36 mouse cellular contexts compared by ENCODE assay signal in genomic region chrX:155177640-155178039, GRCm38 (mm10). TPM values are rescaled to one million over a fixed set of nuclear protein-coding genes. Genes with fewer than 3 reads are reported as not detected.
A peak's percentile ranks its signal among the peaks of the same experiment; 100 is the strongest.
DNase-seq lines count a peak whose midpoint lies in the region; ATAC-seq and TF ChIP-seq lines count a peak whose summit lies in the region.
"Had no signal": no experiment of that assay in that cellular context is flagged by ENCODE, and none has a peak within 500 bp of the region (broad histone marks: within the 10 kb centered on the region; RNA-seq: fewer than 3 reads in every experiment).

No protein-coding gene starts in this region.

- no peaks in the 10 kb centered on the region for H3K36me3 ChIP-seq in intestine, postnatal 0 days (ENCODE audit: control insufficient read depth, insufficient read depth)
- H3K36me3 ChIP-seq in hindbrain, embryonic 16.5 days (ENCODE audit: control insufficient read depth, insufficient read depth, low read length) = no peaks in the 10 kb centered on the region
- H3K36me3 ChIP-seq: embryonic facial prominence, embryonic 10.5 days; embryonic facial prominence, embryonic 13.5 days; heart, embryonic 10.5 days; heart, embryonic 13.5 days; hindbrain, embryonic 15.5 days had no signal

- H3K4me1 ChIP-seq in intestine, postnatal 0 days (replicated peaks; ENCODE audit: control insufficient read depth, insufficient read depth, low read length) = no peaks in the 10 kb centered on the region
- H3K4me1 ChIP-seq in hindbrain, embryonic 16.5 days (ENCODE audit: control insufficient read depth, insufficient read depth, low read depth, low read length) = no peaks in the 10 kb centered on the region
- H3K4me1 ChIP-seq: embryonic facial prominence, embryonic 10.5 days; embryonic facial prominence, embryonic 13.5 days; forebrain, embryonic 13.5 days; heart, embryonic 10.5 days; heart, embryonic 13.5 days; hindbrain, embryonic 15.5 days had no signal

- H3K9me3 ChIP-seq in intestine, postnatal 0 days (ENCODE audit: control insufficient read depth) = no peaks in the 10 kb centered on the region
- H3K9me3 ChIP-seq in hindbrain, embryonic 16.5 days (ENCODE audit: control insufficient read depth, low read length) = no peaks in the 10 kb centered on the region
- H3K9me3 ChIP-seq: embryonic facial prominence, embryonic 10.5 days; embryonic facial prominence, embryonic 13.5 days; forebrain, embryonic 13.5 days; heart, embryonic 10.5 days; hindbrain, embryonic 15.5 days had no signal

- TF ChIP-seq CTCF in intestine, postnatal 0 days (IDR thresholded peaks at IDR 0.05; ENCODE audit: low read depth) = no peak

- ATAC-seq in granulocyte monocyte progenitor cell, adult 5-6 weeks (replicated peaks; ENCODE audit: poor library complexity, severe bottlenecking) = peak; percentile 31
- ATAC-seq in intestine, postnatal 0 days = peak; percentile 50
- peak; percentile 18; the same call in 1 of the 2 replicates for ATAC-seq in megakaryocyte progenitor cell, adult 5-6 weeks (replicated peaks; ENCODE audit: poor library complexity)
- no peak for ATAC-seq in hindbrain, embryonic 16.5 days
- no peak for ATAC-seq in frontal cortex, adult (ENCODE audit: low TSS enrichment)
- ATAC-seq: CD4-positive, CD25-positive, alpha-beta regulatory T cell, adult 4 months; forebrain, embryonic 13.5 days; forebrain, embryonic 16.5 days had no signal

- no peak for DNase-seq in right cerebral cortex, postnatal 4 days
- DNase-seq: adrenal gland, adult 2 months; adrenal gland, postnatal 14 days; cerebellum, adult 18-20 months; cerebellum, adult 9-10 months; cerebellum, postnatal 25 days; embryo, embryonic 11 days; gastrocnemius, adult 2 months; gastrocnemius, postnatal 14 days; heart, postnatal 14 days; heart, postnatal 4 days; kidney, adult 11 months had no signal

- no peaks in the 10 kb centered on the region for H3K27me3 ChIP-seq in intestine, postnatal 0 days (replicated peaks; ENCODE audit: control insufficient read depth, insufficient read depth, low read length)
- H3K27me3 ChIP-seq in hindbrain, embryonic 16.5 days (replicated peaks; ENCODE audit: control insufficient read depth, insufficient read depth, low read length) = no peaks in the 10 kb centered on the region
- H3K27me3 ChIP-seq: embryonic facial prominence, embryonic 13.5 days; forebrain, embryonic 13.5 days; heart, embryonic 13.5 days; hindbrain, embryonic 15.5 days had no signal

- no peak overlapping the region for H3K4me2 ChIP-seq in intestine, postnatal 0 days (replicated peaks; ENCODE audit: low read depth)
- H3K4me2 ChIP-seq in hindbrain, embryonic 16.5 days (ENCODE audit: low read length) = no peak overlapping the region
- H3K4me2 ChIP-seq: embryonic facial prominence, embryonic 13.5 days; forebrain, embryonic 13.5 days; heart, embryonic 13.5 days; hindbrain, embryonic 15.5 days had no signal

- H3K27ac ChIP-seq in intestine, postnatal 0 days (ENCODE audit: low read depth, low read length) = no peak overlapping the region
- H3K27ac ChIP-seq in hindbrain, embryonic 16.5 days (ENCODE audit: low read depth, low read length) = no peak overlapping the region
- H3K27ac ChIP-seq: embryonic facial prominence, embryonic 10.5 days; embryonic facial prominence, embryonic 13.5 days; forebrain, embryonic 13.5 days; gastrocnemius, adult 2 months; heart, embryonic 10.5 days; heart, embryonic 13.5 days; hindbrain, embryonic 15.5 days had no signal

- no peak overlapping the region for H3K9ac ChIP-seq in intestine, postnatal 0 days (ENCODE audit: low read depth, low read length)
- H3K9ac ChIP-seq in hindbrain, embryonic 16.5 days (ENCODE audit: low read depth, low read length) = no peak overlapping the region
- H3K9ac ChIP-seq: embryonic facial prominence, embryonic 13.5 days; forebrain, embryonic 13.5 days; heart, embryonic 13.5 days; hindbrain, embryonic 15.5 days had no signal

- 49% methylated on average over 2 of the region's 2 CpGs for WGBS in intestine, postnatal 0 days
- 84% methylated on average over 2 of the region's 2 CpGs for WGBS in hindbrain, embryonic 16.5 days

- no peak overlapping the region for H3K4me3 ChIP-seq in intestine, postnatal 0 days (ENCODE audit: low read depth, low read length)
- no peak overlapping the region for H3K4me3 ChIP-seq in hindbrain, embryonic 16.5 days (ENCODE audit: low read length)
- H3K4me3 ChIP-seq: embryonic facial prominence, embryonic 10.5 days; embryonic facial prominence, embryonic 13.5 days; erythroblast, embryonic 14.5 days; forebrain, embryonic 13.5 days; gastrocnemius, adult 2 months; heart, embryonic 10.5 days; heart, embryonic 13.5 days; hindbrain, embryonic 15.5 days had no signal

RNA-seq across cellular contexts. Expression of gene Sat1, which starts 38.6 kb away (rescaled TPM):
- 129 and 147 TPM in 2 replicates for total RNA-seq in granulocyte monocyte progenitor cell, adult 5-6 weeks (2014; fragmentation: Nextera tagmentation)
- 321 and 354 TPM in 2 replicates for total RNA-seq in granulocyte monocyte progenitor cell, adult 5-6 weeks (2017)
- 790 and 828 TPM in 2 replicates for polyA plus RNA-seq in intestine, postnatal 0 days (2015; fragmentation: Nextera tagmentation; extraction: Ambion mirVana)
- total RNA-seq in megakaryocyte progenitor cell, adult 5-6 weeks (2015) = 196 and 241 TPM in 2 replicates
- 213 and 249 TPM in 2 replicates for total RNA-seq in megakaryocyte progenitor cell, adult 5-6 weeks (2017)
- 82.5 and 92.3 TPM in 2 replicates for polyA plus RNA-seq in hindbrain, embryonic 16.5 days (2015; fragmentation: Nextera tagmentation; extraction: Ambion mirVana)

RNA-seq across cellular contexts. Expression of gene Cldn34b2, which starts 49.4 kb away (rescaled TPM):
- total RNA-seq in granulocyte monocyte progenitor cell, adult 5-6 weeks (2014; fragmentation: Nextera tagmentation) = not detected in 2 replicates
- not detected in 2 replicates for total RNA-seq in granulocyte monocyte progenitor cell, adult 5-6 weeks (2017)
- not detected in 2 replicates for polyA plus RNA-seq in intestine, postnatal 0 days (2015; fragmentation: Nextera tagmentation; extraction: Ambion mirVana)
- total RNA-seq in megakaryocyte progenitor cell, adult 5-6 weeks (2015) = 0.12 TPM in 1 of 2 replicates, not detected in the other
- total RNA-seq in megakaryocyte progenitor cell, adult 5-6 weeks (2017) = not detected in 2 replicates
- not detected in 2 replicates for polyA plus RNA-seq in hindbrain, embryonic 16.5 days (2015; fragmentation: Nextera tagmentation; extraction: Ambion mirVana)
- total RNA-seq: adrenal gland, adult 2 months; adrenal gland, postnatal 14 days; adrenal gland, postnatal 4 days; common myeloid progenitor, adult 5-6 weeks; gastrocnemius, adult 2 months; gastrocnemius, postnatal 14 days; gastrocnemius, postnatal 4 days; heart, adult 18-20 months; heart, postnatal 14 days; heart, postnatal 4 days; MEL had no signal
- polyA plus RNA-seq: adrenal gland, adult 2 months; brain, embryonic 14.5 days; C2C12; CD4-positive, CD25-positive, alpha-beta regulatory T cell, adult 4 months; embryonic facial prominence, embryonic 10.5 days; embryonic facial prominence, embryonic 13.5 days; erythroblast, embryonic 14.5 days; forebrain, embryonic 13.5 days; forebrain, embryonic 16.5 days; frontal cortex, adult 2 months; heart, embryonic 10.5 days; heart, embryonic 13.5 days; heart, embryonic 16.5 days; hindbrain, embryonic 11.5 days; hindbrain, embryonic 15.5 days had no signal

Comparison
In these comparisons a context has a peak if more than half of its experiments do, and no peak if none do; other contexts are left out.
1. ATAC-seq: peak in granulocyte monocyte progenitor cell, adult 5-6 weeks (single experiment), intestine, postnatal 0 days (single experiment) and megakaryocyte progenitor cell, adult 5-6 weeks (single experiment); none in hindbrain, embryonic 16.5 days (single experiment) and frontal cortex, adult (single experiment).